Comparison of ENCODE assay signal across 12 mouse cellular contexts in the genomic region with DNA sequence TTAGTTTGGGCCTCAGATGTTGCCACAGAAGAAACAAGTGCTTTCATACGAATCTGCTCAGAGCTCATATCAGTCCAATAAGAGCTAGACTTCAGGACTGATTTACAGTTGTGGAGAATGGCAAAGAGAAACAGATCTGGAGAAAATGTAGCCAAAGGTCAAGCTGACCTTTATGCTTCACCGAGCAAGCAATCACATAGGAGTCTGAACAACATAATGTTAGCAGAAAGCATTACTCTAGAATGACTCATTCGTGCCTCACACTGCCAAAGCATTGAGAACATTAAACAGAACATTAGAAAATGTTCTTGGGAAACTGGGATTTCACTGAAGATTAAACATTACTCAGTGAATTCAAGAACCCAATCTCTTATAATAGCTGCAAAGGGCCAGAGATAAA.
DNase-seq lines count a peak whose midpoint lies in the region; ATAC-seq and TF ChIP-seq lines count a peak whose summit lies in the region.
"Had no signal": no experiment of that assay in that cellular context is flagged by ENCODE, and none has a peak within 500 bp of the region (broad histone marks: within the 10 kb centered on the region; RNA-seq: fewer than 3 reads in every experiment).

No protein-coding gene starts in this region.

- no peak for DNase-seq in intestine, embryonic 14.5 days (ENCODE audit: low spot score)
- peak; percentile 55 to 56 for DNase-seq in right cerebral cortex, adult 2 months (ENCODE audit: low spot score in 2 of 2)
- DNase-seq in right cerebral cortex, postnatal 4 days: no peak
- DNase-seq in kidney, adult 8-10 months: peak; percentile 42 to 65
- DNase-seq in forebrain, postnatal 0 days: no peak

- 0 out of 2 replicates have a peak, but pooled peaks cover 4% of the 10 kb centered on the region for H3K4me1 ChIP-seq in intestine, embryonic 14.5 days (replicated peaks; ENCODE audit: control insufficient read depth, insufficient read depth, low read length)
- no peaks in the 10 kb centered on the region for H3K4me1 ChIP-seq in intestine, embryonic 16.5 days (ENCODE audit: control insufficient read depth, insufficient read depth, low read length)
- no peaks in the 10 kb centered on the region for H3K4me1 ChIP-seq in olfactory bulb, adult 2 months (ENCODE audit: control insufficient read depth, insufficient read depth, low read length)
- no peaks in the 10 kb centered on the region for H3K4me1 ChIP-seq in forebrain, postnatal 0 days (ENCODE audit: insufficient read depth)
- H3K4me1 ChIP-seq: embryonic facial prominence, embryonic 12.5 days; heart, embryonic 13.5 days; limb, embryonic 15.5 days had no signal

- TF ChIP-seq POLR2A in olfactory bulb, adult 2 months (IDR thresholded peaks at IDR 0.05; ENCODE audit: insufficient read depth, low read depth, low read length): no peak

- H3K4me3 ChIP-seq in intestine, embryonic 14.5 days (ENCODE audit: low read depth, low read length): no peak overlapping the region
- no peak overlapping the region for H3K4me3 ChIP-seq in intestine, embryonic 16.5 days (ENCODE audit: low read length)
- no peak overlapping the region for H3K4me3 ChIP-seq in olfactory bulb, adult 2 months (ENCODE audit: insufficient read depth, low read depth, low read length)
- H3K4me3 ChIP-seq in forebrain, postnatal 0 days (ENCODE audit: low read depth, low read length): no peak overlapping the region
- H3K4me3 ChIP-seq: embryonic facial prominence, embryonic 12.5 days; heart, embryonic 13.5 days; limb, embryonic 15.5 days had no signal

- no peaks in the 10 kb centered on the region for H3K9me3 ChIP-seq in intestine, embryonic 14.5 days (ENCODE audit: control insufficient read depth, low read length)
- H3K9me3 ChIP-seq in intestine, embryonic 16.5 days (ENCODE audit: control insufficient read depth, low read length): no peaks in the 10 kb centered on the region
- no peaks in the 10 kb centered on the region for H3K9me3 ChIP-seq in forebrain, postnatal 0 days (ENCODE audit: low read length)
- H3K9me3 ChIP-seq: embryonic facial prominence, embryonic 12.5 days; heart, embryonic 13.5 days; limb, embryonic 15.5 days had no signal

- H3K27ac ChIP-seq in intestine, embryonic 14.5 days (ENCODE audit: low read depth): no peak overlapping the region
- H3K27ac ChIP-seq in intestine, embryonic 16.5 days (ENCODE audit: low read length): no peak overlapping the region
- peak overlapping the region; percentile 38; the same call in 1 of the 2 replicates for H3K27ac ChIP-seq in olfactory bulb, adult 2 months (ENCODE audit: insufficient read depth, low read depth, low read length)
- H3K27ac ChIP-seq in forebrain, postnatal 0 days (ENCODE audit: low read depth, low read length): no peak overlapping the region
- H3K27ac ChIP-seq: embryonic facial prominence, embryonic 12.5 days; heart, embryonic 13.5 days; limb, embryonic 15.5 days had no signal

- 0 out of 2 replicates have a peak, but pooled peaks have one; percentile 15 for ATAC-seq in intestine, embryonic 14.5 days (replicated peaks; ENCODE audit: low FRiP score, low TSS enrichment, low read depth)
- ATAC-seq in intestine, embryonic 16.5 days: no peak; the same call in 1 of the 2 replicates
- ATAC-seq in activated CD4-positive, CD25-positive, alpha-beta regulatory T cell, adult 4 months: no peak
- no peak for ATAC-seq in forebrain, postnatal 0 days
- ATAC-seq: hindbrain, embryonic 16.5 days had no signal

- no peak for TF ChIP-seq CTCF in olfactory bulb, adult 2 months (IDR thresholded peaks at IDR 0.05; ENCODE audit: insufficient read depth, low read depth, low read length)
- TF ChIP-seq CTCF in forebrain, postnatal 0 days (IDR thresholded peaks at IDR 0.05; ENCODE audit: low read depth): no peak

- no peaks in the 10 kb centered on the region for H3K27me3 ChIP-seq in intestine, embryonic 14.5 days (replicated peaks; ENCODE audit: control insufficient read depth, insufficient read depth, low read length)
- no peaks in the 10 kb centered on the region for H3K27me3 ChIP-seq in intestine, embryonic 16.5 days (replicated peaks; ENCODE audit: control insufficient read depth, insufficient read depth, low read length)
- no peaks in the 10 kb centered on the region for H3K27me3 ChIP-seq in forebrain, postnatal 0 days (ENCODE audit: insufficient read depth, low read length)
- H3K27me3 ChIP-seq: embryonic facial prominence, embryonic 12.5 days; heart, embryonic 13.5 days; limb, embryonic 15.5 days had no signal

- H3K4me2 ChIP-seq in intestine, embryonic 14.5 days (ENCODE audit: low read length): no peak overlapping the region
- no peak overlapping the region for H3K4me2 ChIP-seq in intestine, embryonic 16.5 days (ENCODE audit: low read depth, low read length)
- no peak overlapping the region for H3K4me2 ChIP-seq in forebrain, postnatal 0 days (ENCODE audit: low read depth)
- H3K4me2 ChIP-seq: embryonic facial prominence, embryonic 12.5 days; heart, embryonic 13.5 days; limb, embryonic 15.5 days had no signal

- WGBS in intestine, embryonic 14.5 days: 22% methylated on average over 3 of the region's 3 CpGs
- 21% methylated on average over 3 of the region's 3 CpGs for WGBS in intestine, embryonic 16.5 days
- 32% methylated on average over 3 of the region's 3 CpGs for WGBS in olfactory bulb, adult 2 months
- WGBS in forebrain, postnatal 0 days: 65% methylated on average over 3 of the region's 3 CpGs

- no peaks in the 10 kb centered on the region for H3K36me3 ChIP-seq in intestine, embryonic 14.5 days (ENCODE audit: control insufficient read depth, insufficient read depth, low read length)
- H3K36me3 ChIP-seq in intestine, embryonic 16.5 days (ENCODE audit: control insufficient read depth, insufficient read depth, low read length): no peaks in the 10 kb centered on the region
- no peaks in the 10 kb centered on the region for H3K36me3 ChIP-seq in forebrain, postnatal 0 days (ENCODE audit: insufficient read depth)
- H3K36me3 ChIP-seq: embryonic facial prominence, embryonic 12.5 days; heart, embryonic 13.5 days; limb, embryonic 15.5 days had no signal

- H3K9ac ChIP-seq in intestine, embryonic 14.5 days (ENCODE audit: low read length): no peak overlapping the region
- no peak overlapping the region for H3K9ac ChIP-seq in intestine, embryonic 16.5 days (ENCODE audit: low read depth, low read length)
- no peak overlapping the region for H3K9ac ChIP-seq in forebrain, postnatal 0 days
- H3K9ac ChIP-seq: embryonic facial prominence, embryonic 12.5 days; heart, embryonic 13.5 days; limb, embryonic 15.5 days had no signal

Comparison
In these comparisons a context has a peak if more than half of its experiments do, and no peak if none do; other contexts are left out.
1. DNase-seq: peak in right cerebral cortex, adult 2 months (2 of 2) and kidney, adult 8-10 months (2 of 2); none in intestine, embryonic 14.5 days (single experiment), right cerebral cortex, postnatal 4 days (single experiment) and forebrain, postnatal 0 days (single experiment).